Mouse (Mus musculus): ENCODE results near the gene Slc5a4a. TPM values are rescaled to one million over a fixed set of nuclear protein-coding genes. Genes with fewer than 3 reads are reported as not detected.

Gene Slc5a4a
- total and polyA plus RNA-seq, 2 experiments from 2014 or later: 0.12 TPM; not detected in 1

GRCm38 (mm10) chr10:76218240-76218639 is 71.0 kb downstream of the Slc5a4a start:
- Histone ChIP-seq H3K4me1 (ENCODE audit: insufficient read depth, low read length) (no peaks in the 10 kb centered on the region), H3K36me3 (ENCODE audit: insufficient read depth, low read length) (peaks cover 84% of the 10 kb centered on the region), H3K4me2 (ENCODE audit: low read depth, low read length, poor library complexity, severe bottlenecking) (no peak overlapping the region)

GRCm38 (mm10) chr10:76225944-76226343 is 78.7 kb downstream of the Slc5a4a start:
- Histone ChIP-seq H3K4me3 (ENCODE audit: low read depth, low read length) (no peak overlapping the region), H3K27me3 (ENCODE audit: insufficient read depth, low read length) (no peaks in the 10 kb centered on the region), H3K36me3 (ENCODE audit: insufficient read depth, low read length) (peaks cover 53% of the 10 kb centered on the region), H3K9ac (replicated peaks; ENCODE audit: low read length, poor library complexity, severe bottlenecking) (no peak overlapping the region), H3K4me2 (ENCODE audit: low read depth, low read length, poor library complexity, severe bottlenecking) (no peak overlapping the region), H3K9me3 (ENCODE audit: low read length) (no peaks in the 10 kb centered on the region), H3K27ac (ENCODE audit: low read depth, low read length) (no peak overlapping the region), H3K4me1 (ENCODE audit: insufficient read depth, low read length) (no peaks in the 10 kb centered on the region)
- no peak for DNase-seq (ENCODE audit: low spot score)
- no peak for ATAC-seq (ENCODE audit: low FRiP score)
- WGBS: 93% methylated on average over 11 of the region's 11 CpGs
- no peak for TF ChIP-seq CTCF (IDR thresholded peaks at IDR 0.05)

More at GRCm38 (mm10) chr10:76218240-76218639, 71.0 kb downstream of the Slc5a4a start:
- no peak overlapping the region for H3K4me3 ChIP-seq (ENCODE audit: low read depth, low read length)
- H3K9me3 ChIP-seq (ENCODE audit: low read length): no peaks in the 10 kb centered on the region
- H3K9ac ChIP-seq (replicated peaks; ENCODE audit: low read length, poor library complexity, severe bottlenecking): no peak overlapping the region
- no peak for TF ChIP-seq CTCF (IDR thresholded peaks at IDR 0.05)
- DNase-seq (ENCODE audit: low spot score) (no peak), ATAC-seq (ENCODE audit: low FRiP score) (no peak)
- no peaks in the 10 kb centered on the region for H3K27me3 ChIP-seq (ENCODE audit: insufficient read depth, low read length)
- WGBS: 89% methylated on average over 9 of the region's 9 CpGs
- H3K27ac ChIP-seq (ENCODE audit: low read depth, low read length): no peak overlapping the region

DNA sequence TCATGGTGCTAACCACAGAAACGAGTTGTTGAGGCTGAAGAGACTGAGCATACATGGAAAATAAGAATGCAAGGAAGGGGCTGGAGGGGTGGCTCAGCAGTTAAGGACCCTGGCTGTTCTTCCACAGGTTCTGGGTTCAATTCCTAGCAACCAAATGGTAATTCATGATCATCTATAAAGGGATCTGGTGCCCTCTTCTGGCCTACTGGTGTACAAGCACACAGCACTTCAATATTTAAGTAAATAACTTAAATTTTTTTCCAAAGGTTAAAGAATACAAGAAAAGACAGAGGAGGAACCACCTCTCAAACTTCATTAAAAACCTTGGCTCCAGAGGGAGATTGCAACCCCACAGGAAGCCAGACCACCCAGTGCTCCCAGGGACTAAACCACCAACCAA is 82.4 kb downstream of the Slc5a4a start:
- no peak overlapping the region for H3K4me3 ChIP-seq (ENCODE audit: low read depth, low read length)
- H3K27me3 ChIP-seq (ENCODE audit: insufficient read depth, low read length): no peaks in the 10 kb centered on the region
- 85% methylated on average over 1 of the region's 1 CpGs for WGBS

DNA sequence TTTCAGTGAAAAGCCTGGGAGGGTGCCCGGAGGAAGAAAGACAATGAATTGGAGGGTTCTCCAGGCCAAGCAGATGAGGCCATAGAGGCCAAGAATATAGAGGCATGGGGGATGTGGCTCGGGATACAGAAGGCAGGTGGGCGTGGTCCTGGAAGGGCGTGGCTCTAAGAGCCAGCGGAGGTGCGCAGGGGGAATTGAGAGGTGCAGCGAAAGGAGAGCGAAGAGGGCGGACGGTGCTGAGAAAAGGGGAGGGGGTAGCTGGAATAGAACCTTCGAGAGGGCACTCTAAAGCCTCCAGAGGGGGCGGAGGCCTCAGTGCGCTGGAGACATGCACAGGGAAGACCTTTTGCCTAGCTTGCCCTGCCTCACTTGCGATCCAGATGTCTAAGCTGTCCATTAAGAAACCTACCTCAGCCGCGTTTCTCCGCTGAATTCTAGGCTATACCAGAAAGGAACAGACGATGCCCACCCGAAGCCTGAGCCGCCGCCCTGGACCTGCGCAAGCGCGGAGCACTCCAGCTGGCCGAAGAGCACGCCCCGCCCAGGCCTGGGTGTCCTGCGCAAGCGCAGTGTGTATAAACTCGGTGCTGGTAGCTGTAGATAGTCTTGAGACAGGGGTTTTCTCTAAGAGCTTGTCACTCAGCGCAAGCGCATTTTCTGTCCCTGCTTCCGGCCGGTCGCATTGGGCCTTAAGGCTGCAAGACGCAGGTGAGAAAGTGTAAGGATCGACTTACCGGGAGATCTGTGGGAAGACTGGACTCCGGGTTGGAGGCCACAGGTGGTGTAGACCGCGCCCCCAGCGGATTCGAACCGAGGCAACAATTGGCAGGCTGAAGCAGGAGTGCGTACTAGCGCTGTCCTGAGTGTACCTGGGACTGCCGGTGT is 90.3 kb downstream of the Slc5a4a start, which contains the start of gene Prmt2:
Prmt2 (minus strand) TSS at position 525 of the 885 bp plus-strand sequence.
- peak; percentile 55 for TF ChIP-seq CTCF (IDR thresholded peaks at IDR 0.05)
- Histone ChIP-seq H3K4me2 (ENCODE audit: low read depth, low read length, poor library complexity, severe bottlenecking) (peak within 1 kb of the TSS; percentile 66), H3K9ac (replicated peaks; ENCODE audit: low read length, poor library complexity, severe bottlenecking) (peak within 1 kb of the TSS; percentile 93), H3K4me3 (ENCODE audit: low read depth, low read length) (peak within 1 kb of the TSS; percentile 75), H3K27ac (ENCODE audit: low read depth, low read length) (peak within 1 kb of the TSS; percentile 89), H3K4me1 (ENCODE audit: insufficient read depth, low read length) (peaks cover 4% of the 10 kb centered on the region; the same call in 1 of the 2 replicates), H3K27me3 (ENCODE audit: insufficient read depth, low read length) (no peaks in the 10 kb centered on the region), H3K36me3 (ENCODE audit: insufficient read depth, low read length) (0 out of 2 replicates have a peak, but pooled peaks cover 4% of the 10 kb centered on the region), H3K9me3 (ENCODE audit: low read length) (no peaks in the 10 kb centered on the region)
- ATAC-seq (ENCODE audit: low FRiP score) (peak; percentile 98), DNase-seq (ENCODE audit: low spot score) (peak; percentile 98)
- under 1% methylated on average over 47 of the region's 47 CpGs for WGBS

More for the DNA sequence above, 82.4 kb downstream of the Slc5a4a start:
- ATAC-seq (ENCODE audit: low FRiP score): no peak
- Histone ChIP-seq H3K4me1 (ENCODE audit: insufficient read depth, low read length) (no peaks in the 10 kb centered on the region; the same call in 1 of the 2 replicates), H3K9ac (replicated peaks; ENCODE audit: low read length, poor library complexity, severe bottlenecking) (no peak overlapping the region), H3K9me3 (ENCODE audit: low read length) (no peaks in the 10 kb centered on the region), H3K27ac (ENCODE audit: low read depth, low read length) (no peak overlapping the region), H3K4me2 (ENCODE audit: low read depth, low read length, poor library complexity, severe bottlenecking) (no peak overlapping the region), H3K36me3 (ENCODE audit: insufficient read depth, low read length) (peaks cover 18% of the 10 kb centered on the region)
- peak; percentile 47 for TF ChIP-seq CTCF (IDR thresholded peaks at IDR 0.05)
- DNase-seq (ENCODE audit: low spot score): no peak

MicroRNAs within 50 kb of the gene (microRNA counts, 519-probe panel; counts per million panel counts)
- microRNA mmu-miR-678: 528 counts per million, percentile 58 among the panel's probes with 10 or more counts

Small RNA genes within 50 kb of the gene (microRNA-seq; reads per million reads assigned to microRNA genes)
- gene Mir678 (ENCODE audit: borderline number of aligned reads): not detected

Other genes starting within 250 kb of the Slc5a4a start
- gene Smarcb1, start 225.8 kb upstream of the Slc5a4a start, total RNA-seq (2014; rRNA removed): 145 and 147 TPM in 2 replicates
- gene Smarcb1, start 225.8 kb upstream of the Slc5a4a start, polyA plus RNA-seq (2015; fragmentation: Nextera tagmentation; extraction: Ambion mirVana): 205 and 219 TPM in 2 replicates
- 216 and 266 TPM in 2 replicates for gene Chchd10, start 214.3 kb upstream of the Slc5a4a start, total RNA-seq (2014; rRNA removed)
- gene Chchd10, start 214.3 kb upstream of the Slc5a4a start, polyA plus RNA-seq (2015; fragmentation: Nextera tagmentation; extraction: Ambion mirVana): 221 and 260 TPM in 2 replicates
- 6.8 and 11.5 TPM in 2 replicates for gene Mmp11, start 211.0 kb upstream of the Slc5a4a start, total RNA-seq (2014; rRNA removed)
- 6.6 and 8.1 TPM in 2 replicates for gene Mmp11, start 211.0 kb upstream of the Slc5a4a start, polyA plus RNA-seq (2015; fragmentation: Nextera tagmentation; extraction: Ambion mirVana)
- gene Gm867, start 206.8 kb upstream of the Slc5a4a start, total RNA-seq (2014; rRNA removed): 0.88 and 1.7 TPM in 2 replicates
- gene Gm867, start 206.8 kb upstream of the Slc5a4a start, polyA plus RNA-seq (2015; fragmentation: Nextera tagmentation; extraction: Ambion mirVana): 1.6 TPM in 2 replicates
- gene Vpreb3, start 204.4 kb upstream of the Slc5a4a start, total RNA-seq (2014; rRNA removed): not detected in 2 replicates
- gene Vpreb3, start 204.4 kb upstream of the Slc5a4a start, polyA plus RNA-seq (2015; fragmentation: Nextera tagmentation; extraction: Ambion mirVana): 0.59 and 0.72 TPM in 2 replicates
- gene Gm5134, start 192.9 kb upstream of the Slc5a4a start, total RNA-seq (2014; rRNA removed): not detected in 2 replicates
- gene Gm5134, start 192.9 kb upstream of the Slc5a4a start, polyA plus RNA-seq (2015; fragmentation: Nextera tagmentation; extraction: Ambion mirVana): not detected in 2 replicates
- 9.1 and 9.8 TPM in 2 replicates for gene Zfp280b, start 114.8 kb upstream of the Slc5a4a start, total RNA-seq (2014; rRNA removed)
- gene Zfp280b, start 114.8 kb upstream of the Slc5a4a start, polyA plus RNA-seq (2015; fragmentation: Nextera tagmentation; extraction: Ambion mirVana): 8.8 and 12.5 TPM in 2 replicates
- not detected in 2 replicates for gene Slc5a4b, start 36.5 kb upstream of the Slc5a4a start, total RNA-seq (2014; rRNA removed)
- 0.06 and 0.09 TPM in 2 replicates for gene Slc5a4b, start 36.5 kb upstream of the Slc5a4a start, polyA plus RNA-seq (2015; fragmentation: Nextera tagmentation; extraction: Ambion mirVana)
- 173 and 174 TPM in 2 replicates for gene Prmt2, start 90.4 kb downstream of the Slc5a4a start, total RNA-seq (2014; rRNA removed)
- 326 and 342 TPM in 2 replicates for gene Prmt2, start 90.4 kb downstream of the Slc5a4a start, polyA plus RNA-seq (2015; fragmentation: Nextera tagmentation; extraction: Ambion mirVana)
- gene S100b, start 106.4 kb downstream of the Slc5a4a start, total RNA-seq (2014; rRNA removed): 8.9 and 12.9 TPM in 2 replicates
- 7.7 and 8.8 TPM in 2 replicates for gene S100b, start 106.4 kb downstream of the Slc5a4a start, polyA plus RNA-seq (2015; fragmentation: Nextera tagmentation; extraction: Ambion mirVana)
- gene Dip2a, start 197.8 kb downstream of the Slc5a4a start, total RNA-seq (2014; rRNA removed): 57.0 and 60.7 TPM in 2 replicates
- 11.5 and 12.9 TPM in 2 replicates for gene Dip2a, start 197.8 kb downstream of the Slc5a4a start, polyA plus RNA-seq (2015; fragmentation: Nextera tagmentation; extraction: Ambion mirVana)

Data from midbrain, postnatal 0 days (tissue).